Comparison of ENCODE assay signal across 7 mouse cellular contexts in the genomic region with DNA sequence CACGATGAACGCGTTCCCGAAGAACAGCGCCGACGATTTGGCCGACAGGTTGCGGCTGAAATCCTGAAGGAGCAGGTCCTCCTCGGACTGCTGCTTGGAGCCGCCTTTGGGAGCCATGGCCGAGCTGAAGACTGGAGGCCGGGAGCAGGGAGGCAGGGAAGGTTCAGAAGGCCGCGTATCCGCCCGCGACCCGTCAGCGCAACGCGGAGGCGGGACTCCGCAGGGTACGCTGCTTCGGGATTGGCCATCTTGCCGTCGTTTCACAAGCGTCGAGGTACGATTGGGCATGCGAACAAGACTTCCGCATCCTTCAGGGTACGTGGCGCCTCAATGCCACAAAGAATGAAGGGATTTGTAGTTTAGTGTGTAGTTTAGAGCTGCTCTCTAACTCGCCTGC. TPM values are rescaled to one million over a fixed set of nuclear protein-coding genes. Genes with fewer than 3 reads are reported as not detected.
DNase-seq lines count a peak whose midpoint lies in the region; ATAC-seq lines count a peak whose summit lies in the region.

A gene (minus strand): TSS at position 203 of the 397 bp plus-strand sequence.

- peaks cover 22% of the 10 kb centered on the region for H3K36me3 ChIP-seq in embryonic facial prominence, embryonic 12.5 days
- H3K36me3 ChIP-seq in limb, embryonic 11.5 days (ENCODE audit: control insufficient read depth, insufficient read depth, low read length), result peaks cover 8% of the 10 kb centered on the region
- H3K36me3 ChIP-seq in midbrain, embryonic 14.5 days (ENCODE audit: control insufficient read depth, insufficient read depth, low read length), result peaks cover 27% of the 10 kb centered on the region

- H3K9me3 ChIP-seq in embryonic facial prominence, embryonic 12.5 days, result no peaks in the 10 kb centered on the region
- H3K9me3 ChIP-seq in limb, embryonic 11.5 days (ENCODE audit: control insufficient read depth, low read length), result no peaks in the 10 kb centered on the region
- H3K9me3 ChIP-seq in midbrain, embryonic 14.5 days (ENCODE audit: control insufficient read depth, low read length), result no peaks in the 10 kb centered on the region

- ATAC-seq in embryonic facial prominence, embryonic 12.5 days (ENCODE audit: insufficient number of reproducible peaks, insufficient read depth, low FRiP score, low TSS enrichment), result peak; percentile 98
- peak; percentile 96 for ATAC-seq in limb, embryonic 11.5 days (ENCODE audit: insufficient number of reproducible peaks, low FRiP score, low TSS enrichment, low read depth)
- peak; percentile 99 for ATAC-seq in midbrain, embryonic 14.5 days (ENCODE audit: low FRiP score, low TSS enrichment)

- DNase-seq in adrenal gland, postnatal 25 days, result peak; percentile 93
- DNase-seq in heart, adult 11 months, result peak; percentile 100
- DNase-seq in kidney, adult 18-20 months, result peak; percentile 96
- peak; percentile 95 for DNase-seq in limb, embryonic 11.5 days (ENCODE audit: low spot score)
- DNase-seq in midbrain, embryonic 14.5 days, result peak; percentile 98
- peak; percentile 89 to 90 for DNase-seq in spleen, adult 18-20 months

- WGBS in embryonic facial prominence, embryonic 12.5 days, result under 1% methylated on average over 36 of the region's 36 CpGs
- under 1% methylated on average over 36 of the region's 36 CpGs for WGBS in limb, embryonic 11.5 days
- whole genome bisulfite sequencing in midbrain, embryonic 14.5 days, result under 1% methylated on average over 36 of the region's 36 CpGs

- peak within 1 kb of the TSS; percentile 75 for H3K4me3 ChIP-seq in embryonic facial prominence, embryonic 12.5 days
- H3K4me3 ChIP-seq in limb, embryonic 11.5 days (ENCODE audit: low read depth, low read length), result peak within 1 kb of the TSS; percentile 92
- H3K4me3 ChIP-seq in midbrain, embryonic 14.5 days (replicated peaks; ENCODE audit: low read depth, low read length), result peak within 1 kb of the TSS; percentile 79

- H3K4me1 ChIP-seq in embryonic facial prominence, embryonic 12.5 days, result peaks cover 6% of the 10 kb centered on the region; the same call in 1 of the 2 replicates
- H3K4me1 ChIP-seq in limb, embryonic 11.5 days (ENCODE audit: control insufficient read depth, insufficient read depth, low read length), result 0 out of 2 replicates have a peak, but pooled peaks cover 2% of the 10 kb centered on the region
- peaks cover 8% of the 10 kb centered on the region for H3K4me1 ChIP-seq in midbrain, embryonic 14.5 days (ENCODE audit: control insufficient read depth, insufficient read depth, low read length)

- H3K4me2 ChIP-seq in embryonic facial prominence, embryonic 12.5 days (replicated peaks), result peak within 1 kb of the TSS; percentile 84
- H3K4me2 ChIP-seq in limb, embryonic 11.5 days (ENCODE audit: low read depth, severe bottlenecking), result peak within 1 kb of the TSS; percentile 79
- peak within 1 kb of the TSS; percentile 79 for H3K4me2 ChIP-seq in midbrain, embryonic 14.5 days (ENCODE audit: low read length)

- H3K27me3 ChIP-seq in embryonic facial prominence, embryonic 12.5 days, result no peaks in the 10 kb centered on the region
- H3K27me3 ChIP-seq in limb, embryonic 11.5 days (ENCODE audit: control insufficient read depth, insufficient read depth, low read length), result no peaks in the 10 kb centered on the region
- no peaks in the 10 kb centered on the region for H3K27me3 ChIP-seq in midbrain, embryonic 14.5 days (ENCODE audit: control insufficient read depth, insufficient read depth, low read length)

- H3K9ac ChIP-seq in embryonic facial prominence, embryonic 12.5 days, result peak within 1 kb of the TSS; percentile 93
- H3K9ac ChIP-seq in limb, embryonic 11.5 days (ENCODE audit: low read length), result peak within 1 kb of the TSS; percentile 95
- H3K9ac ChIP-seq in midbrain, embryonic 14.5 days (replicated peaks; ENCODE audit: low read length), result peak within 1 kb of the TSS; percentile 91

- H3K27ac ChIP-seq in embryonic facial prominence, embryonic 12.5 days, result peak within 1 kb of the TSS; percentile 85
- peak within 1 kb of the TSS; percentile 68 for H3K27ac ChIP-seq in limb, embryonic 11.5 days (replicated peaks; ENCODE audit: low read depth, low read length)
- peak within 1 kb of the TSS; percentile 90 for H3K27ac ChIP-seq in midbrain, embryonic 14.5 days (replicated peaks; ENCODE audit: low read depth, low read length)

RNA-seq across cellular contexts. Expression of the gene that starts here (rescaled TPM):
- total RNA-seq in adrenal gland, postnatal 25 days (2021), result 146 and 165 TPM in 2 replicates
- polyA plus RNA-seq in embryonic facial prominence, embryonic 12.5 days (2016; fragmentation: Nextera tagmentation; extraction: Ambion mirVana), result 221 and 238 TPM in 2 replicates
- 308 and 323 TPM in 2 replicates for polyA plus RNA-seq in limb, embryonic 11.5 days (2014; fragmentation: Nextera tagmentation; extraction: Ambion mirVana)
- 169 and 212 TPM in 2 replicates for polyA plus RNA-seq in midbrain, embryonic 14.5 days (2014; fragmentation: Nextera tagmentation; extraction: Ambion mirVana)

Comparison
In these comparisons a context has a peak if more than half of its experiments do, and no peak if none do; other contexts are left out.
1. Peak in every context shown above with its lines: DNase-seq, ATAC-seq, H3K4me3 ChIP-seq and H3K27ac ChIP-seq.